Mouse (Mus musculus) heart, adult 10 weeks (tissue): ENCODE data around the gene C87499. TPM values are rescaled to one million over a fixed set of nuclear protein-coding genes. Genes with fewer than 3 reads are reported as not detected.

Experiments
- polyA plus RNA-seq: library from polyadenylated mRNA; stranded (reverse); fragments of 350-450 nt; fragmentation: Illumina TruSeq; extraction: RNeasy Lipid Tissue Mini Kit (QIAGEN cat#74804); gene quantifications from one replicate; pipeline ENCODE4 v1.2.3, GENCODE M21; 2014; ENCODE audit warnings: low read depth, low replicate concordance

C87499 gene
- not detected for polyA plus RNA-seq

GRCm38 (mm10) chr4:88634311-88634710 is at the start of gene C87499:
TSS of gene C87499 (minus strand) at chr4:88634411.

DNA sequence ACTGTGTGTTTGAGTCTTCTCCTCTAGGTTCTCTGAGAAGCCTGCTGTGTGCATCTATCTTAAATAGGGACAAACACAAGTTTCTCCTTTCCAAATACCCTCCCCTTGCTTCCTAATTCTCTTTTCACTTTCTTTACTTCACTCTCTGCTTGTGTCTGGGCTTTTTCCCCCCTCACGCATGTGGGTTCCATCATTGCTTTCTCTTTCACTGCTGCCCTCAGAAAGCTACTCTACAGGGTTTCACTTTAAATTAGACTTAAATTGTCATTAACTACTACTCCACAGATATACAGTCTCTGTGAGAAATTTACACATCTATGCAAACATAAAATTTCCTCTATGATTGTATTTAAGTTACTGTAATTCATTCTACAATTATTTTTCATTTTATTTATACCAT is 49.6 kb upstream of the C87499 start, which contains the start of gene Ifna2:
Gene Ifna2 (minus strand): TSS at position 101 of the 400 bp plus-strand sequence.

DNA sequence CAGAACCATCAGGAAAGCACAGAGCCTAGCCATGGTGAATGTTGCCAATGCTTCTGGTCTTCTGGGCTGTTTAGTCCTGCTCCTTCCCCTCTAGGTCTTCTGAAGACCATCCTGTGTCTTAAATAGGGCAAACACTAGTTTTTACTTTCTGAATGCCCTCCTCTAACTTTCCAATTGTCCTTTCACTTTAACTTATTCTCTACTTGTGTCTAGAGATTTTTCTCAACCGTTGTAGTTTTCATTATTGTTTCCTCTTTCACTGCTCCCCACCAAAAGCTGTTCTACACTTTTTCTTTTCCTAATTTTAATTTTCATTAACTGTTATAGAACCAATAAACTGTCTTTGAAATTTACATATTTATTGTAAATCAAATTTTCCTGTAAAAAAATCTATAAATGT is 42.6 kb upstream of the C87499 start, which contains the start of gene Ifna16:
Gene Ifna16 (minus strand): TSS at position 101 of the 400 bp plus-strand sequence.

DNA sequence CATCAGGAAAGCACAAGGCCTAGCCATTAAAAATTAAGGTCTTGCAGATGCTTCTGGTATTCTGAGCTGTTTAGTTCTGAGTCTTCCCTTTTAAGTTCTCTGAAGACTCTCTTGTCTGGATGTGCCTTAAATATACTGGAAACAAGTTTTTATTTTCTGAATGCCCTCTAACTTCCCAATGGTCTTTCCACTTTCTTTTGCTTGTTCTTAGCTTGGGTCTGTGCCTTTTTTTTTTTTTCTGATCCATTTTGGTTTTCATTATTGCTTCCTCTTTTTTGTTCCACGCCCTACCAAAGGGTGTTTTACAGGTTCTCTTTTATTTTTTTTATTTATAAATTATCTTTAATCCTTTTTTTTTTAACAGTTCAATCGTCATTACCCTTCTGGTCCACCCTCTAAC is 10.1 kb upstream of the C87499 start, which contains the start of gene Ifna13:
Gene Ifna13 (minus strand): TSS at position 101 of the 400 bp plus-strand sequence.

DNA sequence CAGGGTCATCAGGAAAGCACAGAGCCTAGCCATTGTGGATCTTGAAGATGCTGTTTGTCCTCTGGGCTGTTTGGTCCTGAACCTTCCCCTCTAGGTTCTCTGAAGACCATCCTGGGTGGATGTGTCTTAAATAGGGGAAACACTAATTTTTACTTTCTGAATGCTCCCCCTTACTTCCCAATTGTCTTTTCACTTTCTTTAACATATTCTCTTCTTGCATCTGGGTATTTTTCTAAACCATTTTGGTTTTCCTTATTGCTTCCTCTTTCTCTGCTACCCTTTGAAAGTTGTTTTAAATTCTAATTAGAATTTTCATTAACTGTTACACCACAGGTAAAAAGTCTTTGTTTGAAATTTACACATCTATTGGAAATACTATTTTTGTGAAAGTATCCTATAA is 30.9 kb downstream of the C87499 start, which contains the start of gene Ifna12:
Gene Ifna12 (minus strand): TSS at position 101 of the 400 bp plus-strand sequence.

GRCm38 (mm10) chr4:88592285-88592684 is 41.9 kb downstream of the C87499 start, which contains the start of gene Ifna9:
TSS of gene Ifna9 (minus strand) at chr4:88592385.

Other genes starting within 250 kb of the C87499 start
- gene Hacd4, start 195.5 kb downstream of the C87499 start, polyA plus RNA-seq: 3.7 TPM
- gene Ifnb1, start 111.6 kb downstream of the C87499 start, polyA plus RNA-seq: not detected
- gene Ifna15, start 76.2 kb downstream of the C87499 start, polyA plus RNA-seq: not detected
- gene Ifna14, start 62.6 kb downstream of the C87499 start, polyA plus RNA-seq: not detected
- gene Ifna9, start 42.0 kb downstream of the C87499 start, polyA plus RNA-seq: not detected
- not detected for gene Ifna12, start 31.0 kb downstream of the C87499 start, polyA plus RNA-seq
- gene Ifna13, start 10.0 kb upstream of the C87499 start, polyA plus RNA-seq: not detected
- gene Ifna16, start 42.5 kb upstream of the C87499 start, polyA plus RNA-seq: not detected
- gene Ifna2, start 49.5 kb upstream of the C87499 start, polyA plus RNA-seq: not detected
- gene Ifnab, start 56.9 kb upstream of the C87499 start, polyA plus RNA-seq: not detected
- gene Gm26566, start 87.4 kb upstream of the C87499 start, polyA plus RNA-seq: not detected
- gene Klhl9, start 88.1 kb upstream of the C87499 start, polyA plus RNA-seq: 44.7 TPM
- not detected for gene Gm13271, start 120.5 kb upstream of the C87499 start, polyA plus RNA-seq
- gene Gm13283, start 125.7 kb upstream of the C87499 start, polyA plus RNA-seq: not detected
- gene Gm13290, start 139.4 kb upstream of the C87499 start, polyA plus RNA-seq: not detected
- gene Gm13289, start 142.5 kb upstream of the C87499 start, polyA plus RNA-seq: not detected
- not detected for gene Gm13272, start 145.4 kb upstream of the C87499 start, polyA plus RNA-seq
- not detected for gene Ifnz, start 147.7 kb upstream of the C87499 start, polyA plus RNA-seq
- not detected for gene Gm13276, start 151.3 kb upstream of the C87499 start, polyA plus RNA-seq
- gene Gm13277, start 154.2 kb upstream of the C87499 start, polyA plus RNA-seq: not detected
- gene Gm13278, start 157.1 kb upstream of the C87499 start, polyA plus RNA-seq: not detected
- not detected for gene Gm13275, start 160.1 kb upstream of the C87499 start, polyA plus RNA-seq
- not detected for gene Gm13279, start 163.0 kb upstream of the C87499 start, polyA plus RNA-seq
- not detected for gene Gm13285, start 165.3 kb upstream of the C87499 start, polyA plus RNA-seq
- gene Gm13287, start 168.8 kb upstream of the C87499 start, polyA plus RNA-seq: not detected
- gene Gm13288, start 171.1 kb upstream of the C87499 start, polyA plus RNA-seq: not detected
- gene Ifna7, start 181.8 kb upstream of the C87499 start, polyA plus RNA-seq: not detected
- not detected for gene Ifna11, start 185.5 kb upstream of the C87499 start, polyA plus RNA-seq
- not detected for gene Ifna6, start 193.0 kb upstream of the C87499 start, polyA plus RNA-seq
- not detected for gene Ifna5, start 201.1 kb upstream of the C87499 start, polyA plus RNA-seq
- not detected for gene Ifna4, start 207.4 kb upstream of the C87499 start, polyA plus RNA-seq
- gene Ifna1, start 215.7 kb upstream of the C87499 start, polyA plus RNA-seq: not detected
- not detected for gene Ifne, start 245.8 kb upstream of the C87499 start, polyA plus RNA-seq